24 mouse cellular contexts compared by ENCODE assay signal in genomic region chr8:111030045-111030444, GRCm38 (mm10). TPM values are rescaled to one million over a fixed set of nuclear protein-coding genes. Genes with fewer than 3 reads are reported as not detected.
A peak's percentile ranks its signal among the peaks of the same experiment; 100 is the strongest.
DNase-seq lines count a peak whose midpoint lies in the region; ATAC-seq and TF ChIP-seq lines count a peak whose summit lies in the region.
"Had no signal": no experiment of that assay in that cellular context is flagged by ENCODE, and none has a peak within 500 bp of the region (broad histone marks: within the 10 kb centered on the region; RNA-seq: fewer than 3 reads in every experiment).

No protein-coding gene starts in this region.

- no peaks in the 10 kb centered on the region; the same call in 1 of the 2 replicates for H3K36me3 ChIP-seq in intestine, postnatal 0 days (ENCODE audit: control insufficient read depth, insufficient read depth)
- no peaks in the 10 kb centered on the region for H3K36me3 ChIP-seq in intestine, embryonic 15.5 days
- H3K36me3 ChIP-seq in E14TG2a.4 (ENCODE audit: insufficient read depth, low read length) (no peaks in the 10 kb centered on the region), myocyte (ENCODE audit: control insufficient read depth, insufficient read depth) (peaks cover 4% of the 10 kb centered on the region)
- H3K36me3 ChIP-seq: embryonic facial prominence, embryonic 13.5 days; limb, embryonic 15.5 days had no signal

- no peak for TF ChIP-seq POLR2A in myocyte (IDR thresholded peaks at IDR 0.05; ENCODE audit: insufficient read length, low read depth)

- H3K79me2 ChIP-seq in myocyte (ENCODE audit: control insufficient read depth, insufficient read depth) = peaks cover 12% of the 10 kb centered on the region

- no peak overlapping the region for H3K9ac ChIP-seq in intestine, postnatal 0 days (ENCODE audit: low read depth, low read length)
- H3K9ac ChIP-seq in intestine, embryonic 15.5 days = no peak overlapping the region
- H3K9ac ChIP-seq: embryonic facial prominence, embryonic 13.5 days; limb, embryonic 15.5 days had no signal

- 73% methylated on average over 6 of the region's 6 CpGs for WGBS in intestine, postnatal 0 days
- WGBS in intestine, embryonic 15.5 days = 72% methylated on average over 6 of the region's 6 CpGs

- H3K27ac ChIP-seq in intestine, postnatal 0 days (ENCODE audit: low read depth, low read length) = no peak overlapping the region
- H3K27ac ChIP-seq in intestine, embryonic 15.5 days = no peak overlapping the region
- no peak overlapping the region for H3K27ac ChIP-seq in layer of hippocampus, adult 2 months
- H3K27ac ChIP-seq: embryonic facial prominence, embryonic 13.5 days; kidney, postnatal 0 days; limb, embryonic 15.5 days had no signal

- peak overlapping the region; percentile 48 for H3K4me2 ChIP-seq in intestine, postnatal 0 days (replicated peaks; ENCODE audit: low read depth)
- no peak overlapping the region for H3K4me2 ChIP-seq in intestine, embryonic 15.5 days (replicated peaks)
- H3K4me2 ChIP-seq in myocyte (ENCODE audit: low read depth) = peak overlapping the region; percentile 33
- H3K4me2 ChIP-seq: embryonic facial prominence, embryonic 13.5 days; heart, embryonic 11.5 days; limb, embryonic 15.5 days; midbrain, embryonic 11.5 days had no signal

- ATAC-seq in intestine, postnatal 0 days = no peak
- ATAC-seq in intestine, embryonic 15.5 days = no peak
- ATAC-seq: hindbrain, embryonic 16.5 days had no signal

- no peaks in the 10 kb centered on the region for H3K27me3 ChIP-seq in intestine, postnatal 0 days (replicated peaks; ENCODE audit: control insufficient read depth, insufficient read depth, low read length)
- no peaks in the 10 kb centered on the region for H3K27me3 ChIP-seq in intestine, embryonic 15.5 days (replicated peaks)
- H3K27me3 ChIP-seq in E14TG2a.4 (ENCODE audit: insufficient read depth, low read length) (no peaks in the 10 kb centered on the region), myocyte (ENCODE audit: control insufficient read depth, insufficient read depth, insufficient read length) (no peaks in the 10 kb centered on the region)

- H3ac ChIP-seq in myocyte (ENCODE audit: control insufficient read depth, insufficient read length) = no peak overlapping the region

- H3K4me3 ChIP-seq in intestine, postnatal 0 days (ENCODE audit: low read depth, low read length) = peak overlapping the region; percentile 21
- H3K4me3 ChIP-seq in intestine, embryonic 15.5 days (replicated peaks) = no peak overlapping the region
- H3K4me3 ChIP-seq in E14TG2a.4 (replicated peaks; ENCODE audit: low read length) (peak overlapping the region; percentile 75), myocyte (no peak overlapping the region)
- no peak overlapping the region for H3K4me3 ChIP-seq in layer of hippocampus, adult 2 months
- H3K4me3 ChIP-seq: embryonic facial prominence, embryonic 13.5 days; limb, embryonic 15.5 days had no signal

- peaks cover 4% of the 10 kb centered on the region; the same call in 1 of the 2 replicates for H3K4me1 ChIP-seq in intestine, postnatal 0 days (replicated peaks; ENCODE audit: control insufficient read depth, insufficient read depth, low read length)
- peaks cover 7% of the 10 kb centered on the region; the same call in 1 of the 2 replicates for H3K4me1 ChIP-seq in intestine, embryonic 15.5 days (replicated peaks)
- peaks cover 54% of the 10 kb centered on the region for H3K4me1 ChIP-seq in E14TG2a.4 (replicated peaks; ENCODE audit: low read depth, low read length)

- H3K9me3 ChIP-seq in intestine, postnatal 0 days (ENCODE audit: control insufficient read depth) = no peaks in the 10 kb centered on the region
- no peaks in the 10 kb centered on the region for H3K9me3 ChIP-seq in intestine, embryonic 15.5 days
- H3K9me3 ChIP-seq in E14TG2a.4 (ENCODE audit: low read length) = no peaks in the 10 kb centered on the region
- H3K9me3 ChIP-seq: embryonic facial prominence, embryonic 13.5 days; limb, embryonic 15.5 days had no signal

- DNase-seq in induced T-regulatory cell, adult 2 months (ENCODE audit: low read depth) = peak; percentile 86
- no peak for DNase-seq in retina, postnatal 1 day
- DNase-seq in layer of hippocampus, adult 2 months (ENCODE audit: low spot score in 2 of 2) = no peak
- no peak for DNase-seq in kidney, adult 8-10 months
- DNase-seq: cerebellum, adult 11-12 months; heart, postnatal 36 days; lung, postnatal 14 days; right cerebral cortex, postnatal 25 days; thymus, postnatal 36 days had no signal

- TF ChIP-seq CTCF in intestine, postnatal 0 days (IDR thresholded peaks at IDR 0.05; ENCODE audit: low read depth) = no peak
- TF ChIP-seq CTCF in E14TG2a.4 (conservative IDR thresholded peaks at IDR 0.05; ENCODE audit: low read length) = no peak
- no peak for TF ChIP-seq CTCF in layer of hippocampus, adult 2 months (conservative IDR thresholded peaks at IDR 0.05)

TF ChIP-seq in myocyte, 11 proteins besides CTCF, POLR2A, EP300 and RAD21:
- no peak for TF ChIP-seq SRF (IDR thresholded peaks at IDR 0.05; ENCODE audit: control insufficient read depth, insufficient read length, low read depth)
- TF ChIP-seq MYOG (IDR thresholded peaks at IDR 0.05; ENCODE audit: control insufficient read depth in 1 of 3, insufficient read depth in 1 of 3, insufficient read length in 2 of 3, low read depth in 2 of 3) = no peak
- no peak for TF ChIP-seq MAX (IDR thresholded peaks at IDR 0.05; ENCODE audit: low read depth)
- TF ChIP-seq TCF3 (IDR thresholded peaks at IDR 0.05; ENCODE audit: insufficient read length, low read depth) = no peak
- TF ChIP-seq REST (IDR thresholded peaks at IDR 0.05; ENCODE audit: insufficient read depth, insufficient read length) = no peak
- TF ChIP-seq USF1 (IDR thresholded peaks at IDR 0.05; ENCODE audit: low read depth) = no peak
- no peak for TF ChIP-seq CEBPB (IDR thresholded peaks at IDR 0.05; ENCODE audit: insufficient read depth, poor library complexity, severe bottlenecking)
- TF ChIP-seq POLR2AphosphoS2 (IDR thresholded peaks at IDR 0.05; ENCODE audit: insufficient read length, low read depth) = no peak
- TF ChIP-seq MYOD1 (IDR thresholded peaks at IDR 0.05; ENCODE audit: control insufficient read depth in 1 of 3, insufficient read length in 2 of 3, low read depth in 2 of 3) = no peak
- TF ChIP-seq E2F4 (IDR thresholded peaks at IDR 0.05; ENCODE audit: insufficient read depth) = no peak
- TF ChIP-seq TCF12 (IDR thresholded peaks at IDR 0.05; ENCODE audit: insufficient read depth, poor library complexity, severe bottlenecking) = no peak
TF ChIP-seq in myocyte: peak in this region for 0.

RNA-seq across cellular contexts. Expression of gene Ddx19b, which starts 1.5 kb away (rescaled TPM):
- 3.4 and 4.5 TPM in 2 replicates for polyA plus RNA-seq in intestine, postnatal 0 days (2015; fragmentation: Nextera tagmentation; extraction: Ambion mirVana)
- polyA plus RNA-seq in intestine, embryonic 15.5 days (2015; fragmentation: Nextera tagmentation; extraction: Ambion mirVana) = 7.0 and 7.5 TPM in 2 replicates
- polyA plus RNA-seq in myocyte (2012; fragmentation: generic; extraction: Trizol) = 5.9 TPM
- total RNA-seq in layer of hippocampus, adult 2 months (2021) = 10 to 100 TPM; 17.1 to 17.3 TPM

RNA-seq across cellular contexts. Expression of gene Aars, which starts 2.9 kb away (rescaled TPM):
- polyA plus RNA-seq in intestine, postnatal 0 days (2015; fragmentation: Nextera tagmentation; extraction: Ambion mirVana) = 30.0 and 30.7 TPM in 2 replicates
- 50.4 and 54.1 TPM in 2 replicates for polyA plus RNA-seq in intestine, embryonic 15.5 days (2015; fragmentation: Nextera tagmentation; extraction: Ambion mirVana)
- polyA plus RNA-seq in myocyte (2012; fragmentation: generic; extraction: Trizol) = 340 TPM
- 10 to 100 TPM; 79.5 to 86.3 TPM for total RNA-seq in layer of hippocampus, adult 2 months (2021)

RNA-seq across cellular contexts. Expression of gene Exosc6, which starts 26.1 kb away (rescaled TPM):
- 7.3 and 8.4 TPM in 2 replicates for polyA plus RNA-seq in intestine, postnatal 0 days (2015; fragmentation: Nextera tagmentation; extraction: Ambion mirVana)
- 23.0 and 24.3 TPM in 2 replicates for polyA plus RNA-seq in intestine, embryonic 15.5 days (2015; fragmentation: Nextera tagmentation; extraction: Ambion mirVana)
- not detected for polyA plus RNA-seq in myocyte (2012; fragmentation: generic; extraction: Trizol)
- not detected for total RNA-seq in layer of hippocampus, adult 2 months (2021)
- total RNA-seq: gastrocnemius, postnatal 4 days; heart, postnatal 36 days; layer of hippocampus, adult 8-10 months; left cerebral cortex, postnatal 14 days had no signal
- polyA plus RNA-seq: brain, embryonic 14.5 days; frontal cortex, adult 2 months; hindbrain, embryonic 16.5 days had no signal

RNA-seq across cellular contexts. Expression of gene Ddx19a, which starts 32.4 kb away (rescaled TPM):
- polyA plus RNA-seq in intestine, postnatal 0 days (2015; fragmentation: Nextera tagmentation; extraction: Ambion mirVana) = 8.0 and 8.9 TPM in 2 replicates
- polyA plus RNA-seq in intestine, embryonic 15.5 days (2015; fragmentation: Nextera tagmentation; extraction: Ambion mirVana) = 12.4 and 15.4 TPM in 2 replicates
- polyA plus RNA-seq in myocyte (2012; fragmentation: generic; extraction: Trizol) = 32.5 TPM
- total RNA-seq in layer of hippocampus, adult 2 months (2021) = 10 to 100 TPM; 29.8 to 32.8 TPM

Comparison
In these comparisons a context has a peak if more than half of its experiments do, and no peak if none do; other contexts are left out.
1. H3K4me3 ChIP-seq: peak in intestine, postnatal 0 days (single experiment) and E14TG2a.4 (single experiment); none in intestine, embryonic 15.5 days (single experiment), myocyte (single experiment) and layer of hippocampus, adult 2 months (single experiment).